Mouse (Mus musculus): Measurements from ENCODE around the gene Fam3b.
A peak's percentile ranks its signal among the peaks of the same experiment; 100 is the strongest.

Fam3b gene

GRCm38 (mm10) chr16:97492369-97492768 lies 22.2 kb downstream of the Fam3b start:
- DNase-seq (ENCODE audit: low spot score), result peak; percentile 44

DNA sequence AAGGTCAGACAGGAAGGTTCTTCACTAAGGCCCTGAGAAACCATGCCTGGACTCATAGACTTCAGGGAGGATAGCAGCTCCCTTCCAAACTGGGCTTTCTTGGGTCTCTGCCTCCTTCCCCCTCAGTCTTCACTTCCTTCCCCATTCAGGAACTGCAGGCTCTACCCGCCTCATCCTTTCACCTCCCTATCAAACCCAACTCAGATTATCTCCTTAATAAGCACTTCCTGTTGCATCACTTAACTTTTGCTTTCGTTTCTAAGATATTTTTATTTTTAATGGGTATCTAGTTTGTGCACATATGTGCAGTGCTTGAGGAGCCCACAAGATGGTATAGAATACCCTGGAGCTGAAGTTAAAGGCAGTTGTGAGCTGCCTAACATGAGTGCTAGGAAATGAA lies 36.0 kb downstream of the Fam3b start:
- no peak for DNase-seq (ENCODE audit: low spot score)

DNA sequence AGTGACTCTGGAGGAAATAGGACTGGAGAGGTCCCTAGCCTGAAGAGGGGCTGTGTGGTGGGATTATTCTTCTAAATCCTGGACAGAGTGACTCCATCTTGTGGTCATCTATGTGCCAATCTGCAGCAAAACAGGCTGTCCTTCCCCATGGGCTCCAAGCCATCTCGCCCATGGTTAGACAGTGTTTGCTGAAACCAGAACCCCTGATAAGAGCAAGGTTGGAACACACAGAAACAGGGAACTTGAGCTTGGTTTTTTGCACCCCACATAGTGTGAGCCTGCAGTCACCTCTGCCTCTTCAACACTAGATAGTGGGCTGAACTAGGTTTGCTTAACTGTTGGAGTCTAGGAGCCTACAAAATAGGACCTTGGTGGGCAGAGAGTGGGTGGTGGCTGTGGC lies 38.1 kb downstream of the Fam3b start:
- DNase-seq (ENCODE audit: low spot score), result no peak

DNA sequence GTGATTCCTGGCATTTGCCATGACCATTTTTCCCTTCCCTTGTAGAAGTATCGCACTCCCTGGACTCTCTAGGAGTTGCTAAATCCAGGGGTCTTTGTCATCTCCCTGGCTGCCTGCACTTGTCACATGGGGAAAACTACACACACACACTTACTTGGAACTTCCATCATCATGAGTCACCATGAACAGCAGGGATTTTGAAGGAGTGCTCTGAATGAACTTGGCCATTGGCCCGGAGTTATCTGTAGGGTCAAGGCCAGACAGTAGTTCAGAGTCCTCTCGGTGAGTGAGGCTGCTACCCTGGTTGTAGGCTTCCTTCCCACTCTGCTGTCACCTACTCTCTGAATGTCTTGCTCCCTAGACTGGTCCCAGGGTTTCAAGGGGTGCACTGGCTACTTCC lies 39.0 kb downstream of the Fam3b start:
- no peak for DNase-seq (ENCODE audit: low spot score)

DNA sequence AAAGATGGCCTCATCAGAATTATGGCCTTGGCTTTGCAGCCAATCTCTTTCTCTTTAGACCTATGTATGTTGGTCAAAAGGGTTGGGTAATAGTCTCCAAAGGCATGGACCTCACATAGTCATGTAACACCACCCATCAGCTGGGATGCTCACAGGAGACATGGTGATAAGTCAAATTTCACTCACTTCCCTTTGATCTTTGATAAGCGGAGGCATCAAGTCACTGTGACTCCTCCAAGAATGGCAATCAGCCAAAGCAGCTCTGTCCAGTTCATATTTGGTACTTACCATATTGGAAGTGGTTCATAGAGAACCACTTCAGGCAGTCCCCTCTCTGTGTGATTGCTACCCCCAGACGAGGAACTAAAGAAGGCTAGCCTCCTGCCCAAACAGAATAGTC lies 39.9 kb downstream of the Fam3b start:
- DNase-seq (ENCODE audit: low spot score), result no peak

GRCm38 (mm10) chr16:97467993-97468791 lies 46.4 kb downstream of the Fam3b start:
- no peak for DNase-seq (ENCODE audit: low spot score)

GRCm38 (mm10) chr16:97467472-97467871 lies 47.1 kb downstream of the Fam3b start:
- DNase-seq (ENCODE audit: low spot score), result no peak

DNA sequence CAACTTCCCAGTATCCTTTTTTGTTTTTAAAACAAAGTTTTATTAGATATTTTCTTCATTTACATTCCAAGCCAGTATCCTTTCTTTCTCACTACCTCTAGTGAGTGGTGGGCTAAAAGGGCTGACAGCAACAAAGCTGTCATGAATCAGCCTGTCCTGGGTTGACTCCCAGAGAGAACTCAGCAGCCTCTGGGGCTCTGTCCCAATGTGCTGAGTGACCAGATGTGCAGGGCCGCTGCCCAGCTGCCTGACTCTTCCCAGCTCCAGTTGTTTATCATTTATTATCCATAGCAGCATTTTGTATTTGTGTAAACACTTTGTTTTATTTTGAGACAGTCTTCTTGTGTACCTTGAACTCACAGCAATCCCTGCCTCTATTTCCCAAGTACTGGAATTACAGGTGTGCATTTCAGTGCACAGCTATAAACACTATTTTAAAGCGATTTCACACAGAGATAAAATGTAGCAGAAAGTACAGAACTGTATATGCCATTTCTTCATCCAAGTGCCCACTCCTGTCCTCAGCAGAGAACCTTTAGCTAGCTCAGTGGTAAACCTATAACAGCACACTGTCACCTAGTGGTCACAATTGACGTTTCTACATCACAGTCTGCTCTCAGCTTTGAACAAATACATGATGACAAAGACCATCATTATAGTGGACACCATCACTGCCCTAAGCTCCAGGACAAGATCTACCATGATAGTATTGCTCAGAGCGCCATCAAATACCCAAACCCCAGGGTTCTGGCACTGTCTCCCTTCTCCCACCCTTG lies 48.2 kb downstream of the Fam3b start:
- no peak for DNase-seq (ENCODE audit: low spot score)

GRCm38 (mm10) chr16:97462481-97463181 lies 52.0 kb downstream of the Fam3b start, which contains the start of gene Mx1:
Gene Mx1, minus strand, starts transcription at chr16:97462907.
- no peak for DNase-seq (ENCODE audit: low spot score)

DNA sequence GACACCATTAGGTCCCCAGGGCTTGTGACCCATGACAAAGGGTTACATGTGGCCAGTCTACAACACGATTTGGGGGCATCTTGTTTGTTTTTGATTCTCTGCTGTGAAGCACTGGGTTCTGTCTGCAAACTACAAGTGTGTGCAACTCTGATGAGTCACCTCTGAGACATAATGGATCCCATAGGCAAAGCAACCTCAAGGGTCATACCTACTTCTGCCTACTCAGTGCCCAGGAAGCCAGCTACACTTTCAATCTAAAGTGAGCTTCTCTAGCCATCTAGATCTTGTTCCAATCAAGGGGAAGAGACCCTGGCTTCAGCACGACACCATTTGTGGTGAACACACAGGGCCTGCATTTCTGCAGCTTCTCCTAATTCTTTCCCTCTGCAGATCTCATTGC lies 53.3 kb downstream of the Fam3b start:
- no peak for DNase-seq (ENCODE audit: low spot score)

GRCm38 (mm10) chr16:97459831-97460230 lies 54.8 kb downstream of the Fam3b start:
- DNase-seq (ENCODE audit: low spot score), result no peak

- no peak for DNase-seq (ENCODE audit: low spot score)
Measured at GRCm38 (mm10) chr16:97447386-97447785, 67.2 kb downstream of the Fam3b start.

GRCm38 (mm10) chr16:97443670-97444263 lies 70.8 kb downstream of the Fam3b start:
- peak; percentile 60 for DNase-seq (ENCODE audit: low spot score)

GRCm38 (mm10) chr16:97441967-97442366 lies 72.6 kb downstream of the Fam3b start:
- no peak for DNase-seq (ENCODE audit: low spot score)

DNA sequence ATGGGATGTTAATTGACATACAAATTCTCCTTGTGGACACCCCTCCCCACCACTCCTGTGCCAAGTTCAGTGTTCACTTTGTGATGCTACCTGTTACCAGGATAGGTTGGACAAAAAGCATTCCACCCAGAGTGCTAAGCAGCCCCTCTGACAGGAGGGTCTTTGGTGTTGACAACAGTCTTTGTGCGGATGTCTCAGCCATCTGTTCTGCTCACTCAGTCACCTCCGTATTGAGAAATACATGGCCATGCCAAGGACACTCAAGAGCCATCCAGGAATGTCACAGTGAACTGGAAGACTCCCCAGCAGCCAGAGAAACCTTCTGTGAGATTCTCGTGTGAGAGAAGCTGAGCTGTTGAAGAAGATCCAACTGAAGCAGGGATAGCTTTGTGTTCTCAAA lies 76.4 kb downstream of the Fam3b start:
- DNase-seq (ENCODE audit: low spot score), result no peak

DNA sequence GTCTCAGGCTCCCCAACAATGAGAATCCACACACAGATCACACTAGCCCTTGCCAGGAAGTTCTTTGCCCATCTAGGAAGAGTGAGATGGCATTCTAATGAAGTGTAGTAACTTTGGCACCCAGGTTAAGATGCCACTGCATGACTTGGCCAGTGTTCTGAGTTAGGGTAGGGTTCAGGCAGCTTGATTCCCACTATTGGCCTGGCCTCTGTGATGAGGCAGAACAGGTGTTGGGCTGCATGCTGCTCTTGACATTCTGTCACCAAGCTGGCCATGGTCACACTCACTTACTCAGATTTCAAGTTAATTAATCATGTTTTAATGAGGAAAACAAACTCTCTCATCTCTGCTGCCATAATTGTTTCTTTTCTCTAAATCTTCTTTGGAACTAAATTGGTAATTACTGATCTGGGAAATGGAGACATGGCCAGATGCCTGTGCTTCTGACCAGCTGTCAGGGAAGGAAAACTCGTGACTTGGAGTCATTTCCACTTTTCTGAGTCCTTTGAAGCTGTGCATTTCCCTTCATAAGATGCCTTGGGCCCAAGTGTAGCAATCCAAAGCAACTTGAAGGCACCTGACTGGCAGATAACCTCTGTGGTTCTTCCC lies 77.1 kb downstream of the Fam3b start:
- no peak for DNase-seq (ENCODE audit: low spot score)

- DNase-seq (ENCODE audit: low spot score), result no peak
Measured at GRCm38 (mm10) chr16:97434206-97434605, 80.4 kb downstream of the Fam3b start.

GRCm38 (mm10) chr16:97431328-97431727 lies 83.3 kb downstream of the Fam3b start:
- DNase-seq (ENCODE audit: low spot score), result peak; percentile 49

DNA sequence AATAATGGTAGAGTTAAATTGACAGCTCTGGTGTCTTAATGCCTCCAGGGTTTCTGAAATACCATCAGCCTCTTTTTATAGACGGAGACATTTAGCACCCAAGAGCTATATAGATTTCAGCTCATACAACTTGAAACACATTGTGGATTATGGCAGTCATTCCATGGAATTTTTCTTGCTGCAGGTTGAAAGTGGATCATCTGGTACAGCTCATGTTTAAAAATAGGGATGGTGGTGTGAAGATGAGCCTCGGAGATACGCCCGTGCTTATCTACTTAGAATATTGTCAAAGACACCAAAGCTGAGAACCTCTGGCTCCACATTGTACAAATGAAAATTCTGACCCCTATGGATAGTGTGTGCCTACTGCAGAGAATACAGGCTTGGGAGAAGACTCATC lies 84.5 kb downstream of the Fam3b start:
- no peak for DNase-seq (ENCODE audit: low spot score)

GRCm38 (mm10) chr16:97428026-97428425 lies 86.6 kb downstream of the Fam3b start:
- DNase-seq (ENCODE audit: low spot score), result no peak

DNA sequence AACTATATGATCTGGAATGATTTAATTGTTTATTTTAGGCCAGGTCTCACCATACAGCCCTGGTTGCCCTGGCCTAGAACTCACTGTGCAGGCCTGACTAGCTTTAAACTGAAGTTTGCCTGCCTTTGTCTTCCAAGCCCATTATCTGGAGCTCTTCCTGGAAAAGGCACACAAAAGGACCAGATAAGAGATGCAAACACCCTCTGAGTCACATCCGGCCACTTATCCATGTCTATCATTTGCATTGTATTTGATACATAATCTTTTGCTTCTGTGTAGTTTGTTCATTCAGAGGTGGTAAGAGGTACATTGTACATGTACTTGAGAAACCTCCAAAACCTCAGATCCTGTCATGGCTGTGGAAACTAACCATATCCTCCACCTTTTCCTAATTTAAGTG lies 91.0 kb downstream of the Fam3b start:
- no peak for DNase-seq (ENCODE audit: low spot score)

- DNase-seq (ENCODE audit: low spot score), result no peak
Measured at GRCm38 (mm10) chr16:97421671-97422070, 92.9 kb downstream of the Fam3b start.
